Mouse (Mus musculus) neural tube, embryonic 12.5 days (tissue): ENCODE data around the gene Trim43c. TPM values are rescaled to one million over a fixed set of nuclear protein-coding genes. Genes with fewer than 3 reads are reported as not detected.
A peak's percentile ranks its signal among the peaks of the same experiment; 100 is the strongest.
"Not testable (repeated sequence)": the region's sequence is repeated elsewhere in the genome, so short reads cannot be mapped to it uniquely, and the experiment has no call there.

ENCODE experiments used
- ATAC-seq: fragments of 200-750 bp; cut with Nextera tagmentation; 2 replicates; pipeline ENCODE4 v1.8.0; 2017; ENCODE audit warnings: low read depth, mild to moderate bottlenecking, moderate TSS enrichment, moderate library complexity; ENCODE audit not compliant: low FRiP score
- H3K27ac ChIP-seq: fragments of 300-500 bp; sonication (generic); 2 replicates; pipeline ENCODE4 v1.5.1; 2016
- H3K27me3 ChIP-seq: fragments of 300-500 bp; sonication (generic); replicated peaks from 2 replicates; pipeline ENCODE4 v1.6.1; 2016; ENCODE audit warnings: mild to moderate bottlenecking
- H3K36me3 ChIP-seq: fragments of 300-500 bp; sonication (generic); 2 replicates; pipeline ENCODE4 v1.6.1; 2016; ENCODE audit warnings: mild to moderate bottlenecking
- H3K4me1 ChIP-seq: fragments of 300-500 bp; sonication (generic); 2 replicates; pipeline ENCODE4 v1.6.1; 2016
- H3K4me2 ChIP-seq: fragments of 300-500 bp; sonication (generic); replicated peaks from 2 replicates; pipeline ENCODE4 v1.6.1; 2016; ENCODE audit warnings: mild to moderate bottlenecking
- H3K4me3 ChIP-seq: fragments of 300-500 bp; sonication (generic); 2 replicates; pipeline ENCODE4 v1.5.1; 2016
- H3K9ac ChIP-seq: fragments of 300-500 bp; sonication (generic); 2 replicates; pipeline ENCODE4 v1.6.1; 2016; ENCODE audit warnings: mild to moderate bottlenecking
- H3K9me3 ChIP-seq: fragments of 300-500 bp; sonication (generic); 2 replicates; pipeline ENCODE4 v1.6.1; 2016; ENCODE audit warnings: mild to moderate bottlenecking
- WGBS: fragments of 180-500 bp; shearing (Covaris S2); methylation state at CpG from one replicate; pipeline ENCODE4 v1.1.7; 2016; 5-methylcytosine and 5-hydroxymethylcytosine counted together
- polyA plus RNA-seq: library from polyadenylated mRNA; unstranded; fragments of >200 nt; fragmentation: Nextera tagmentation; extraction: Ambion mirVana; gene quantifications from 2 replicates; pipeline ENCODE4 v1.2.1, GENCODE M21; 2016

Trim43c gene
- 0.19 TPM in 1 of 2 replicates, not detected in the other for polyA plus RNA-seq

DNA sequence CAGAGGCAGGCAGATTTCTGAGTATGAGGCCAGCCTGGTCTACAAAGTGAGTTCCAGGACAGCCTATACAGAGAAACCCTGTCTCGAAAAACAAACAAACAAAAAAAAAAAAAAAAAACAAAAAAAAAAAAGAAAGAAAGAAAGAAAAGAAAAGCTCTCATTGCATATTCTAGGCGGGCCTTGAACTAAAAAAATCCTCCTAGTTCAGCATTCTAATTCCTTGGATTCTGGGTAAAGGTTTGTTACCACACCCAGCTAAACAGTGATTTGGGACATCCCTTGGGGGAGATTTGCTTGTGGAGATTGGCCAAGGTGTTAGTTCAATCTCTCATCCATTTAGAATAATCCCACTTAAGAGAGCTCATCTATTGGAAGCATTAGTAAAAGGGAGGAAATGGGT, at the start of gene Trim43c:
TSS of gene Trim43c (plus strand) at position 301 of the 400 bp plus-strand sequence.
- H3K4me2 ChIP-seq, H3K4me3 ChIP-seq, ATAC-seq, H3K9me3 ChIP-seq, H3K27me3 ChIP-seq, H3K9ac ChIP-seq, H3K27ac ChIP-seq, H3K36me3 ChIP-seq, H3K4me1 ChIP-seq: not testable (repeated sequence)
- 81% methylated on average over 2 of the region's 2 CpGs for WGBS

DNA sequence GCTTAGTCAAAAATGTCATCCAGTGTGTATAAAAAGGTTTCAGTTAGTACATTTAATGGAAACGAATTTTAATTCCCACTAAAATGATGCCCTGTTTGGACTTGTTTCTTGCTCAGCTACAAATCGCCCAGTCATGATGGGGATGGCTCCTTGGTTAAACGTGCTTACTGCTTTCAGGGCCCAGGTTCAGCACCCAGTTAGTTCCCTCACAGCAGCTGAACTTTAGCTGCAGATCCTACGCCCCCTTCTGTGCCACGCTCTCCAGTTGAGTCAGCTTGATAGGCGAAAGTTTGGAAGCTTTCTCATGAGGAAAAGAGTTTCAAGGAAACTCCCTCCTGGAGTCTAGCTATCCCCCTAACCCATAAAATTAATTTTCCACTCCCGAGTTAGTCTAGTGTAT, 14.1 kb downstream of the Trim43c start:
- H3K4me3 ChIP-seq, ATAC-seq, H3K27me3 ChIP-seq, H3K9me3 ChIP-seq, H3K4me2 ChIP-seq, H3K27ac ChIP-seq, H3K36me3 ChIP-seq, H3K9ac ChIP-seq, H3K4me1 ChIP-seq: not testable (repeated sequence)
- 68% methylated on average over 7 of the region's 7 CpGs for WGBS

DNA sequence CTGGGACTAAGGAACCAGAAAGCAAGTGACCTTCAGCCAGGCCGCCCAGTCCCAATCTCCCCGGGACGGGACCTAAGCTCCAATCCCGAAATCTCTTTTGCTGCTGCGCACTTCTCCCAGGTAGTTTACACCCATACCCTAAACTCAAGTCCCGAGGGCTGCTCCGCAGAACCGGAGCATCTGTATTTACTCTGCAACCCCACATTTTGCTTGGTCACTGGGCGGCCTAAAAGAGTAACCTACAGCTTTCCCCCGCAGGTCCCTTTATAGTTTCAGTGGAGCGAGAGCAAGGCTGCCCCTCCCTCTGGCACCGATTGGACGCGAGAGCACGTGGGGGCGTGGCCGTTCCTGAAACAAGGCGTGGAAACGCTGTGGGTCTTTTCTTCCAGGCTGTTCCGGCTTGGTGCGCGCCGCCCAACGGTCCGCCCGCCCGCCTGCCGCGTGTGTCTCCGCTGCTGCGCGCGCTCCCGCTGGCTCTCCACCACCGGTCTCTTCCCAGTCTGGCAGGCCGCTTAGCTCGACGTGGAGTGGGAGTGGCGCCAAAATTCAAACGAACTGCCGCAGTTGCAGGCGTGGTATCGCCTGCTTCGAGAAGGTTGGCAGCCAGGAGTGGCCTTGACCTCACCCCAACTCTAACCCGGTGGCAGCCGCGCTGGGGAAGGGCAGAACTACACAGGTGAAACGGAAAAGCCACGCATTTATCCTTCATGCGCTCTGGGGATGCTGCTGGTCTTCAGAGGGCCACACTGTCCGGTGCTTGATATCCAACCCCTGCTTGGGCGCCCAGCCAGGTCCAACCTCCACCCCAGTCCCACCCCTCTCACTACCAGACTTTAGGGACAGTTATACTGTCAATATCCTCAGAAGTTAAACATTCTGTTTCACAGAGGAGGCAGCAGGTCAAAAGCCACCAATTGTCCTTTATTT, 19.9 kb downstream of the Trim43c start:
- H3K27ac ChIP-seq, H3K9ac ChIP-seq, H3K27me3 ChIP-seq, H3K36me3 ChIP-seq, H3K4me1 ChIP-seq, H3K9me3 ChIP-seq: not testable (repeated sequence)
- WGBS: 2% methylated on average over 52 of the region's 52 CpGs
- H3K4me2 ChIP-seq: peak overlapping the region; percentile 67
- H3K4me3 ChIP-seq: peak overlapping the region; percentile 37
- peak; percentile 99 for ATAC-seq

Other genes starting within 250 kb of the Trim43c start
- gene Mthfsl, start 118.9 kb upstream of the Trim43c start, polyA plus RNA-seq: 30.9 and 32.0 TPM in 2 replicates
- not detected in 2 replicates for gene Bcl2a1d, start 107.2 kb upstream of the Trim43c start, polyA plus RNA-seq
- not detected in 2 replicates for gene Bcl2a1a, start 117.7 kb downstream of the Trim43c start, polyA plus RNA-seq